Mouse (Mus musculus): ENCODE measurements at regions not wholly inside any gene's neighbourhood (a gene's known extent, or its start where the extent isn't known, plus 50 kb on each side); places are given as distances from the start of the nearest gene placed in this dataset.
A peak's percentile ranks its signal among the peaks of the same experiment; 100 is the strongest.

DNA sequence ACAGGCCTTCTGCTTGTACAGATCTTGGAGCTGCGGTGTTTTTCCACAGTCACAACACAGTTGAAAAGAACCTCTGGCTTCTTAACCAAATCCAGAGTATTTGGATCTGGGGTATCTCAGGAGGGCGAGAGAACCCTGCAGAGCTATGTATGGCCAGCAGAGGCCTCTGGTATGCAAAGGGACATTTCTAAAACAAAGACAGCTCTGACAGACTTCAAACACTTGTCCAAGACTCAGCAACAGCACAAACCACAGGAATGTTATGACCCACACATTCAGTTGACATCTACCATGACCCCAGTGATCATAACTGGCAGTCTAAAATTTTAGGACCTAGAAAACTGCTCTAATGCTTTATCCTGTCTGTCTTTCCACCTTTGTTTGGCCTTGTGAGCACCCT is 328.5 kb upstream of the Slc30a5 start:
- no peak for DNase-seq
- intact Hi-C loops (cut with DNase I), result loop anchor here (5.0 kb wide), 1 partner anchor 536 kb away; no protein-coding TSS in a partner anchor

DNA sequence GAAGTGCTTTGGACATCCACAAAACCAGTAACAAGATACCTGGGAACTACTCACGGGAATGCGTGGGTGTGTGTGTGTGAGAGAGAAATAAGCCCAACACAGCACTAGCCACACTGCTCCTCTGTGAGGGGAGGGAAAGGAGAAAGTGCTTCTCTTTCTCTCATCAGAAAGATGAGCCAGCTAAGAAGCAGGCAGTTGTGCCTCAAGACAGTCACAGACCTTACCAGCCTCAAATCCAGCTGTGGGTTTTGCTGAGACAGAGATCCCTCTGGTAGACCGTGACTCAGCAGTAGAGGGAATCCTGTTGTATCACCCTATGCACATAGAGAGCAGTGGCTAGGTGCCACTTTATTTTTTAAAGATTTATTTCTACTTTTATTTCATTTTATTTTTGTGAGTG is 326.7 kb upstream of the Slc30a5 start:
- DNase-seq, result no peak
- intact Hi-C loops (cut with DNase I), result loop anchor here (5.0 kb wide), 1 partner anchor 537 kb away; no protein-coding TSS in a partner anchor

GRCm38 (mm10) chr13:101153760-101154159 is 320.5 kb upstream of the Slc30a5 start:
- intact Hi-C loops (cut with DNase I), result no loop called here
- DNase-seq, result no peak

GRCm38 (mm10) chr13:101142761-101143160 is 309.5 kb upstream of the Slc30a5 start:
- DNase-seq, result peak in 1 of 2 experiments; percentile 4
- intact Hi-C loops (cut with DNase I), result no loop called here

- no peak for DNase-seq
- intact Hi-C loops (cut with DNase I), result no loop called here
These were observed 309.0 kb upstream of the Slc30a5 start for GRCm38 (mm10) chr13:101142104-101142735.

DNA sequence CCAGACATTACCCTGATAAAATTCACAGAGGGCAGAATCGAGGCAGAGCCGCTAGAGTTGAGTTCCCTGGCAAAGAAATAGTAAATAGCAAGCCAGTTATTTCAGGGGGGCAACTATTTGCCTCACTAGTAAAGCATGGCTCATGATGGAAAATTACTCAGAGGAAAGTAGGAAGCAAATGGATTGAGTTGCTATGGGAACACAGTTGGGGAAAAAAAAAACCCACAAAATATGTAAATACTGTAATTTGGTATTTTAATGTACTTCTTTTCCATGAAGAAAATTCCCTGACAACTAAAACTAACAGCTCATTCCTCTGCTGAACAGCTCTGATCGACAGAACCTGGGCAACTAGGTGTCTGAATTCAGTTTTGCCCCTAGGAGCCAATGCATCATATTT is 296.2 kb upstream of the Slc30a5 start:
- DNase-seq, result no peak
- intact Hi-C loops (cut with DNase I), result no loop called here

GRCm38 (mm10) chr13:101127808-101128207 is 294.6 kb upstream of the Slc30a5 start:
- DNase-seq, result no peak
- intact Hi-C loops (cut with DNase I), result no loop called here

GRCm38 (mm10) chr13:101127262-101127661 is 294.0 kb upstream of the Slc30a5 start:
- intact Hi-C loops (cut with DNase I), result no loop called here

GRCm38 (mm10) chr13:101117311-101117710 is 284.1 kb upstream of the Slc30a5 start:
- DNase-seq, result no peak
- intact Hi-C loops (cut with DNase I), result no loop called here

More at GRCm38 (mm10) chr13:101127262-101127661, 294.0 kb upstream of the Slc30a5 start:
- no peak for DNase-seq

DNA sequence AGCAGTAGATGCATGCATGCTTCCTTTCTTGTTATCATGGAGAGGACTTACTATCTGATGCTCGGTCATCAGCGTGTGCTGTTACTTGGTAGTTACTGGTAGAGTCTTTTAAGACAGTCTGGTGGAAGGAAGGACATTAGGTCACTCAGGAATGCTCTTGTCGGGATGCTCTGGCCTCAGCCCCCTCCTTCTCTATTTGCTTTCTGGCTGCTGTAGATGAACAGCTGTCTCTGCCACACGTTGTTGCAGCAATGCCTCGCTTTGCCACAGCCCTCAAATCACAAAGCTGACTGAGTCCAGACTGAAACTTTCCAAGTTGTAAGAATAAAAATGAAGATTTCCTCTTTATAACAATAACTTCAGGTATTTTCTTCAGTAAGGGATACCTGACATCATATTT is 282.1 kb upstream of the Slc30a5 start:
- intact Hi-C loops (cut with DNase I), result no loop called here
- no peak for DNase-seq

GRCm38 (mm10) chr13:101112176-101112575 is 278.9 kb upstream of the Slc30a5 start:
- no peak for DNase-seq
- intact Hi-C loops (cut with DNase I), result no loop called here

DNA sequence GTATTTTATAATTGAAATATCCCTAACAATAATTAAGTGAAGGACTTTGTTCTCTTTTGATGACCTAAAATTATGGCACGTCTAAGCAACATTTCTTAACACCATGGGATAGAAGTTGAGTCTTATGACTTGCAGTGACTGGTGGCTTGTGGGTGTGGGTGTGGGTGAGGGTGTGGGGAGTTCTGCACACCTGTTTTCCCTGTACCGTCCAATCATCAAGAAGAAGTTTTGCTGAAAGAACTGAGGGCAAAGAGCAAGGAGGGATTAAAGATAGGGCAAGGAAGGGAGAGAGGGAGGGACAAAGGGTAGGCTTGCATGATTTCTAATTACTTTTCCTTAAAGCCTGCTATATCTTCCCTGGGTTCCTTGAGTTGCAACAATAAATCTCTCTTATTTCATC is 278.5 kb upstream of the Slc30a5 start:
- intact Hi-C loops (cut with DNase I), result no loop called here

DNA sequence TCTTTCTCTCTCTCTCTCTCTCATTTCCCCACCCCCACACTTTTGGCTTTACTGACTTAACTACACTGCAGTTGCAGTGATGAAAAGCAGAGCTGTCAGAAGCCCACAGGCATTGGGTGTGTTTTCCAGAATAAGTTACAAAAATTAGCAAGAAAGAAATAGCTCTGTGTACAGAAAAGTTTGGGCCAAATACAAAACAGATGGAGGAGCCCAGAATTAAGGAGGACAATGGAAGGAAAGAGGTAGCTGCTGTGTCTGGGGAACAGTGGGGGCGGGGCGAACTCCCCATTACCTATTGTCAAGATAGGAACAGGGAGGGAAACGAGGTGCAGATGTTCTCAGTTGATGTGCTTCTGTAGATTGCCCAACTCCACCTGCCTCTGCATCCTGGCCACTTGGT is 267.4 kb upstream of the Slc30a5 start:
- DNase-seq, result no peak
- intact Hi-C loops (cut with DNase I), result no loop called here

More for the DNA sequence above, 278.5 kb upstream of the Slc30a5 start:
- DNase-seq, result no peak

DNA sequence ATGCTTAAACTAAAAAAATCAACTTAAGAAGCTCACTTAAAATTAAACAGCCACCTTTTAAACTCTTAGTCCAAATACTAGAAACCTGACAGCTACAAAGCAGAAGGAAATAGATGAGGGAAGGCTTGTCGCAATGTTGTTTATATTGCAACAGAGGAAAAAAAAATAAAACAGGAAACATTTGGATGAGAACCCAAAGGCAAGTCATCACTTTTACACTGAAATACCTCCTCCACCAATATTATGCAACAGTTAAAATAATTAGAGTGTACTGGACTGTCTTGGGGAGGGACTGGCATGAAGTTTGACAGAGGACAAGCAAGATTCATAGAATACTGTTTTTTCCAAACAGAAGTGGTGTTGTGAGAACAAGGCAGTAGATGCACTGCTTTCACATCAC is 263.6 kb upstream of the Slc30a5 start:
- DNase-seq, result no peak
- intact Hi-C loops (cut with DNase I), result no loop called here

GRCm38 (mm10) chr13:101096221-101096620 is 263.0 kb upstream of the Slc30a5 start:
- intact Hi-C loops (cut with DNase I), result no loop called here
- no peak for DNase-seq

DNA sequence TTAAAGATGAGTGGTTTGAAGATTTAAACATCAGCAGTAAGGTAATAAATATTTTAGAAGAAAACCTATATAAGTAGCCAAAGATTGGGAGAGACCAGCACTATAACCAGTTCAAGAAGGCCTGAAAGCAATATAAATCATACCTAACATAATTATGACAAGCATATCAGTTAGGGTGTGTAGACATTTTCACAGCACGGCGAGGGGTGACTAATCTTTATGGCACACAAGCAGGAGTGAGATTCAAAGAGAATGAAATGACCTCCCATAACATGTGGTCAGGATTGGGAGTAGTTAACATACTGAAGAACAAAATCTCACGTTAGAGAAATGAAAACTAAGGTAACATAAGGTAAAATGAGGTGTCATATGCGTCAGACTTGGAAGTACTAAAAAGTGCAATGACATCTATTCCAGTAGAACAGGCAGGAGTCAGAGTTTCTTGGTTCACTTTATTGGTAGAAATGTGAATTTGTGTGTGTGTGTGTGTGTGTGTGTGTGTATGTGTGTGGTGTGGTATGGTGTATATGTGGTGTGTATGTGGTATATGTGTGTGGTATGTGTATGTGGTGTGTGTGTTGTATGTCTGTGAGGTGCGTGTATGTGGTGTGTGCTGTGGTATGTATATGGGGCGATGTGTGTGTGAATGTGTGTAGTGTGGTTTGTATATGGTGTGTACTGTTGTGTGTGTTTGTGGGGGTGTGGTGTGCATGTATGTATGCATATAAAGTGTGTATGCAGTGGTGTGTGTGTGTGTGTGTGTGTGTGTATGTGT is 262.0 kb upstream of the Slc30a5 start:
- no peak for DNase-seq
- intact Hi-C loops (cut with DNase I), result no loop called here

GRCm38 (mm10) chr13:101092743-101093131 is 259.5 kb upstream of the Slc30a5 start:
- no peak for DNase-seq
- intact Hi-C loops (cut with DNase I), result no loop called here

- intact Hi-C loops (cut with DNase I), result no loop called here
- DNase-seq, result peak; percentile 56 to 61
These were observed 259.0 kb upstream of the Slc30a5 start for GRCm38 (mm10) chr13:101092033-101092742.

DNA sequence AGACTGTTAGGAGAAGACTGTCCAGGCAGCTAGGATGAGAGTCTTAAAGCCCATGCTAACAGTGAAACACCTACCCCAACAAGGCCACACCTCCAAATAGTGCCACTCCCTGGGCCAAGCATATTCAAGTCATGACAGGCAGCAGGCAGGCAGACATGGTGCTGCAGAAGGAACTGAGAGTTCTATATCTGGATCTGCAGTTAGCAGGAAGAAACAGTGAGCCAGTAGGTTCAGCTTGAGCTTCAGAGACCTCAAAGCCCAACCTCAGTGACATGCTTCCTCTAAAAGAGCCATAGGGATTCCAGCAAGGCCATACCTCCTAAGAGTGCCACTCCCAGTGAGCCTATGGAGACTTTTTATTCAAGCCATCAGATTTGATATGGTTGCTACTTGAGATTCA is 252.0 kb upstream of the Slc30a5 start:
- intact Hi-C loops (cut with DNase I), result no loop called here
- DNase-seq, result no peak

GRCm38 (mm10) chr13:101084193-101084592 is 251.0 kb upstream of the Slc30a5 start:
- intact Hi-C loops (cut with DNase I), result no loop called here
- DNase-seq, result no peak

DNA sequence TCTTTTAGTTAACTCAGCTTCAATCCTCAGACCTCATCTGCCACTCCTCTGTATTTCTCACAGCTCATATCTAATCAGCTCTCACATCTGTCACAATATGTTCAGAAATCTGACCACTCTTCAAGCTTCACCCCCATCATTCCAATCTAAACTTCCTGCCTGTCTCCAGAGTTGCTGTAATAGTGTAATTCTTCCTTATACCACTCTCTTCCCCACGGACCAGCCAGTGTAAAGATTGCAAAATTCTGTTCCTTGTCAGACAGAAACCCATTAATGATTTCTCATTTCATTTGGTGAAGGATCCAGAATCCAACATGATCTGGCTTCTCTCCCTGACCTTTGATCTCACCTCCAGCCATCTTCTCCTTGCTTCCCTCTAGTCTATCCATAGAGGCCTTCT is 250.2 kb upstream of the Slc30a5 start:
- no peak for DNase-seq
- intact Hi-C loops (cut with DNase I), result no loop called here

- no peak for DNase-seq
- intact Hi-C loops (cut with DNase I), result no loop called here
These were observed 235.3 kb upstream of the Slc30a5 start for GRCm38 (mm10) chr13:101068489-101068888.

Measured in heart, postnatal 36 days (tissue).